Mouse (Mus musculus) limb, embryonic 14.5 days (tissue): ENCODE measurements at regions not wholly inside any gene's neighbourhood (a gene's known extent, or its start where the extent isn't known, plus 50 kb on each side); places are given as distances from the start of the nearest gene placed in this dataset.

Experiments used
- ATAC-seq: fragments of 200-750 bp; cut with Nextera tagmentation; 2 replicates; pipeline ENCODE4 v1.8.0; 2017; ENCODE audit warnings: low read depth, moderate number of reproducible peaks, moderate TSS enrichment; ENCODE audit not compliant: low FRiP score
- DNase-seq: peaks from one replicate; pipeline ENCODE4 v3.0.0-alpha.2; 2015; ENCODE audit warnings: low spot score
- H3K27ac ChIP-seq: fragments of 300-500 bp; sonication (generic); replicated peaks from 2 replicates; pipeline ENCODE4 v1.5.1; 2014; ENCODE audit warnings: low read depth, mild to moderate bottlenecking, low read length, moderate library complexity, mixed read lengths
- H3K27me3 ChIP-seq: fragments of 300-500 bp; sonication (generic); 2 replicates; pipeline ENCODE4 v1.6.1; 2014; ENCODE audit warnings: low read length, mixed read lengths; ENCODE audit not compliant: control insufficient read depth, insufficient read depth
- H3K36me3 ChIP-seq: fragments of 300-500 bp; sonication (generic); 2 replicates; pipeline ENCODE4 v1.6.1; 2014; ENCODE audit warnings: mild to moderate bottlenecking, low read length, moderate library complexity, mixed read lengths; ENCODE audit not compliant: control insufficient read depth, insufficient read depth
- H3K4me1 ChIP-seq: fragments of 300-500 bp; sonication (generic); 2 replicates; pipeline ENCODE4 v1.6.1; 2014; ENCODE audit warnings: antibody characterized with exemption, low read length, mixed read lengths; ENCODE audit not compliant: control insufficient read depth, insufficient read depth
- H3K4me2 ChIP-seq: fragments of 300-500 bp; sonication (generic); replicated peaks from 2 replicates; pipeline ENCODE4 v1.6.1; 2014; ENCODE audit warnings: low read depth, mild to moderate bottlenecking, low read length, moderate library complexity; ENCODE audit not compliant: severe bottlenecking
- H3K4me3 ChIP-seq: fragments of 300-500 bp; sonication (generic); replicated peaks from 2 replicates; pipeline ENCODE4 v1.5.1; 2014; ENCODE audit warnings: low read length
- H3K9ac ChIP-seq: fragments of 300-500 bp; sonication (generic); 2 replicates; pipeline ENCODE4 v1.6.1; 2014; ENCODE audit warnings: mild to moderate bottlenecking, low read depth, low read length, moderate library complexity; ENCODE audit not compliant: severe bottlenecking
- H3K9me3 ChIP-seq: fragments of 300-500 bp; sonication (generic); 2 replicates; pipeline ENCODE4 v1.6.1; 2016; ENCODE audit warnings: low read length; ENCODE audit not compliant: control insufficient read depth
- POLR2A ChIP-seq: fragments of 200-500 bp; IDR thresholded peaks from 2 replicates; pipeline ENCODE4 v1.8.0; 2012; ENCODE audit warnings: inconsistent platforms, mild to moderate bottlenecking, moderate library complexity, borderline replicate concordance; ENCODE audit not compliant: insufficient read depth, insufficient read length; ENCODE audit errors: extremely low read depth
- WGBS: fragments of 180-500 bp; shearing (Covaris S2); extraction: QIAGEN DNeasy Blood & Tissue Kit; methylation state at CpG from one replicate; pipeline ENCODE4 v1.1.7; 2014; 5-methylcytosine and 5-hydroxymethylcytosine counted together

GRCm38 (mm10) chr3:121600841-121601240 lies 68.6 kb upstream of the Slc44a3 start:
- DNase-seq (no peak), ATAC-seq (no peak)
- H3K36me3 ChIP-seq: no peaks in the 10 kb centered on the region
- H3K27ac ChIP-seq: no peak overlapping the region
- H3K27me3 ChIP-seq: no peaks in the 10 kb centered on the region
- 82% methylated on average over 10 of the region's 10 CpGs for WGBS
- no peaks in the 10 kb centered on the region for H3K9me3 ChIP-seq
- H3K4me3 ChIP-seq: no peak overlapping the region
- no peak for TF ChIP-seq POLR2A
- no peaks in the 10 kb centered on the region for H3K4me1 ChIP-seq
- no peak overlapping the region for H3K4me2 ChIP-seq
- no peak overlapping the region for H3K9ac ChIP-seq

- ATAC-seq: no peak
- no peak overlapping the region for H3K27ac ChIP-seq
- H3K4me1 ChIP-seq: no peaks in the 10 kb centered on the region
- H3K9ac ChIP-seq: no peak overlapping the region
- DNase-seq: no peak
- no peaks in the 10 kb centered on the region for H3K27me3 ChIP-seq
- no peak overlapping the region for H3K4me3 ChIP-seq
- H3K4me2 ChIP-seq: no peak overlapping the region
- no peaks in the 10 kb centered on the region for H3K9me3 ChIP-seq
- 92% methylated on average over 4 of the region's 4 CpGs for WGBS
- H3K36me3 ChIP-seq: no peaks in the 10 kb centered on the region
- TF ChIP-seq POLR2A: no peak
These were observed 68.2 kb upstream of the Slc44a3 start for GRCm38 (mm10) chr3:121600388-121600787.

- WGBS: 84% methylated on average over 4 of the region's 4 CpGs
These were observed 65.8 kb upstream of the Slc44a3 start for GRCm38 (mm10) chr3:121597988-121598387.

GRCm38 (mm10) chr3:121597203-121597602 lies 65.0 kb upstream of the Slc44a3 start:
- H3K9me3 ChIP-seq: no peaks in the 10 kb centered on the region
- H3K4me3 ChIP-seq: no peak overlapping the region
- DNase-seq (no peak), ATAC-seq (no peak)
- whole genome bisulfite sequencing: 91% methylated on average over 5 of the region's 5 CpGs
- H3K36me3 ChIP-seq: no peaks in the 10 kb centered on the region
- no peaks in the 10 kb centered on the region for H3K4me1 ChIP-seq
- H3K9ac ChIP-seq: no peak overlapping the region
- no peak overlapping the region for H3K27ac ChIP-seq
- no peak for TF ChIP-seq POLR2A
- H3K4me2 ChIP-seq: no peak overlapping the region
- no peaks in the 10 kb centered on the region for H3K27me3 ChIP-seq

More at GRCm38 (mm10) chr3:121597988-121598387, 65.8 kb upstream of the Slc44a3 start:
- ATAC-seq (no peak), DNase-seq (no peak)
- Histone ChIP-seq H3K4me3 (no peak overlapping the region), H3K36me3 (no peaks in the 10 kb centered on the region), H3K9me3 (no peaks in the 10 kb centered on the region), H3K27me3 (no peaks in the 10 kb centered on the region), H3K9ac (no peak overlapping the region), H3K27ac (no peak overlapping the region), H3K4me1 (no peaks in the 10 kb centered on the region), H3K4me2 (no peak overlapping the region)
- TF ChIP-seq POLR2A: no peak

GRCm38 (mm10) chr3:121594580-121594979 lies 62.4 kb upstream of the Slc44a3 start:
- ATAC-seq (no peak), DNase-seq (no peak)
- H3K27me3 ChIP-seq: no peaks in the 10 kb centered on the region
- no peak overlapping the region for H3K27ac ChIP-seq
- no peak overlapping the region for H3K4me2 ChIP-seq
- TF ChIP-seq POLR2A: no peak
- WGBS: 59% methylated on average over 4 of the region's 4 CpGs
- H3K9me3 ChIP-seq: no peaks in the 10 kb centered on the region
- no peaks in the 10 kb centered on the region for H3K4me1 ChIP-seq
- no peaks in the 10 kb centered on the region for H3K36me3 ChIP-seq
- H3K9ac ChIP-seq: no peak overlapping the region
- no peak overlapping the region for H3K4me3 ChIP-seq

GRCm38 (mm10) chr3:121593598-121594117 lies 61.5 kb upstream of the Slc44a3 start:
- peaks cover 9% of the 10 kb centered on the region for H3K4me1 ChIP-seq
- no peaks in the 10 kb centered on the region for H3K36me3 ChIP-seq
- ATAC-seq (no peak), DNase-seq (no peak)
- no peak for TF ChIP-seq POLR2A
- H3K4me2 ChIP-seq: no peak overlapping the region
- no peaks in the 10 kb centered on the region for H3K27me3 ChIP-seq
- H3K27ac ChIP-seq: no peak overlapping the region
- WGBS: 55% methylated on average over 8 of the region's 8 CpGs
- H3K9me3 ChIP-seq: no peaks in the 10 kb centered on the region
- H3K9ac ChIP-seq: no peak overlapping the region
- no peak overlapping the region for H3K4me3 ChIP-seq
